Mouse (Mus musculus): Measurements from ENCODE around the gene Gal3st1. TPM values are rescaled to one million over a fixed set of nuclear protein-coding genes. Genes with fewer than 3 reads are reported as not detected.

The Gal3st1 gene
- polyA plus RNA-seq, 1 experiment from 2014 or later: 30.6 TPM

- 50% methylated on average over 2 of the region's 2 CpGs for WGBS
- no peak for ATAC-seq
- Histone ChIP-seq H3K9me3 (ENCODE audit: control insufficient read depth) (no peaks in the 10 kb centered on the region), H3K9ac (ENCODE audit: low read depth, low read length) (no peak overlapping the region), H3K27me3 (replicated peaks; ENCODE audit: control insufficient read depth, insufficient read depth, low read length) (no peaks in the 10 kb centered on the region), H3K36me3 (ENCODE audit: control insufficient read depth, insufficient read depth) (no peaks in the 10 kb centered on the region), H3K27ac (ENCODE audit: low read depth, low read length) (no peak overlapping the region), H3K4me1 (replicated peaks; ENCODE audit: control insufficient read depth, insufficient read depth, low read length) (no peaks in the 10 kb centered on the region), H3K4me2 (replicated peaks; ENCODE audit: low read depth) (no peak overlapping the region), H3K4me3 (ENCODE audit: low read depth, low read length) (no peak overlapping the region)
- TF ChIP-seq CTCF (IDR thresholded peaks at IDR 0.05; ENCODE audit: low read depth): no peak
Measured at GRCm38 (mm10) chr11:4023321-4023720, 39.9 kb downstream of the Gal3st1 start.

GRCm38 (mm10) chr11:4027066-4027465 is 43.6 kb downstream of the Gal3st1 start:
- Histone ChIP-seq H3K4me1 (replicated peaks; ENCODE audit: control insufficient read depth, insufficient read depth, low read length) (no peaks in the 10 kb centered on the region), H3K27ac (ENCODE audit: low read depth, low read length) (no peak overlapping the region), H3K4me2 (replicated peaks; ENCODE audit: low read depth) (no peak overlapping the region), H3K36me3 (ENCODE audit: control insufficient read depth, insufficient read depth) (no peaks in the 10 kb centered on the region), H3K27me3 (replicated peaks; ENCODE audit: control insufficient read depth, insufficient read depth, low read length) (no peaks in the 10 kb centered on the region), H3K9me3 (ENCODE audit: control insufficient read depth) (no peaks in the 10 kb centered on the region), H3K9ac (ENCODE audit: low read depth, low read length) (no peak overlapping the region), H3K4me3 (ENCODE audit: low read depth, low read length) (no peak overlapping the region)
- no peak for TF ChIP-seq CTCF (IDR thresholded peaks at IDR 0.05; ENCODE audit: low read depth)
- no peak for ATAC-seq
- 71% methylated on average over 8 of the region's 8 CpGs for WGBS

GRCm38 (mm10) chr11:4027561-4028334 is 44.3 kb downstream of the Gal3st1 start:
- Histone ChIP-seq H3K4me2 (replicated peaks; ENCODE audit: low read depth) (no peak overlapping the region), H3K9ac (ENCODE audit: low read depth, low read length) (no peak overlapping the region), H3K9me3 (ENCODE audit: control insufficient read depth) (no peaks in the 10 kb centered on the region), H3K4me1 (replicated peaks; ENCODE audit: control insufficient read depth, insufficient read depth, low read length) (no peaks in the 10 kb centered on the region), H3K36me3 (ENCODE audit: control insufficient read depth, insufficient read depth) (no peaks in the 10 kb centered on the region), H3K27ac (ENCODE audit: low read depth, low read length) (no peak overlapping the region), H3K4me3 (ENCODE audit: low read depth, low read length) (no peak overlapping the region), H3K27me3 (replicated peaks; ENCODE audit: control insufficient read depth, insufficient read depth, low read length) (no peaks in the 10 kb centered on the region)
- 71% methylated on average over 9 of the region's 9 CpGs for WGBS
- no peak for TF ChIP-seq CTCF (IDR thresholded peaks at IDR 0.05; ENCODE audit: low read depth)
- no peak for ATAC-seq

GRCm38 (mm10) chr11:4029343-4029742 is 45.9 kb downstream of the Gal3st1 start:
- 66% methylated on average over 4 of the region's 4 CpGs for whole genome bisulfite sequencing
- no peak overlapping the region for H3K9ac ChIP-seq (ENCODE audit: low read depth, low read length)
- no peaks in the 10 kb centered on the region for H3K27me3 ChIP-seq (replicated peaks; ENCODE audit: control insufficient read depth, insufficient read depth, low read length)
- no peaks in the 10 kb centered on the region for H3K4me1 ChIP-seq (replicated peaks; ENCODE audit: control insufficient read depth, insufficient read depth, low read length)
- H3K36me3 ChIP-seq (ENCODE audit: control insufficient read depth, insufficient read depth): no peaks in the 10 kb centered on the region
- no peaks in the 10 kb centered on the region for H3K9me3 ChIP-seq (ENCODE audit: control insufficient read depth)
- ATAC-seq: no peak
- no peak overlapping the region for H3K4me3 ChIP-seq (ENCODE audit: low read depth, low read length)
- TF ChIP-seq CTCF (IDR thresholded peaks at IDR 0.05; ENCODE audit: low read depth): no peak
- H3K27ac ChIP-seq (ENCODE audit: low read depth, low read length): no peak overlapping the region
- H3K4me2 ChIP-seq (replicated peaks; ENCODE audit: low read depth): no peak overlapping the region

- Histone ChIP-seq H3K4me1 (replicated peaks; ENCODE audit: control insufficient read depth, insufficient read depth, low read length) (no peaks in the 10 kb centered on the region), H3K4me2 (replicated peaks; ENCODE audit: low read depth) (no peak within 1 kb of the TSS), H3K4me3 (ENCODE audit: low read depth, low read length) (no peak within 1 kb of the TSS), H3K36me3 (ENCODE audit: control insufficient read depth, insufficient read depth) (no peaks in the 10 kb centered on the region), H3K9me3 (ENCODE audit: control insufficient read depth) (no peaks in the 10 kb centered on the region), H3K9ac (ENCODE audit: low read depth, low read length) (no peak within 1 kb of the TSS), H3K27me3 (replicated peaks; ENCODE audit: control insufficient read depth, insufficient read depth, low read length) (no peaks in the 10 kb centered on the region), H3K27ac (ENCODE audit: low read depth, low read length) (no peak within 1 kb of the TSS)
- no peak for ATAC-seq
- WGBS: 39% methylated on average over 16 of the region's 16 CpGs
- TF ChIP-seq CTCF (IDR thresholded peaks at IDR 0.05; ENCODE audit: low read depth): no peak
Measured at GRCm38 (mm10) chr11:4031126-4031941, 47.9 kb downstream of the Gal3st1 start, which contains the start of gene Sec14l4. Sec14l4 (plus strand) TSS chr11:4031462.

GRCm38 (mm10) chr11:4031961-4032360 is 48.5 kb downstream of the Gal3st1 start:
- H3K4me2 ChIP-seq (replicated peaks; ENCODE audit: low read depth): no peak overlapping the region

More at GRCm38 (mm10) chr11:4031961-4032360, 48.5 kb downstream of the Gal3st1 start:
- Histone ChIP-seq H3K9ac (ENCODE audit: low read depth, low read length) (no peak overlapping the region), H3K9me3 (ENCODE audit: control insufficient read depth) (no peaks in the 10 kb centered on the region), H3K36me3 (ENCODE audit: control insufficient read depth, insufficient read depth) (no peaks in the 10 kb centered on the region), H3K27ac (ENCODE audit: low read depth, low read length) (no peak overlapping the region), H3K4me3 (ENCODE audit: low read depth, low read length) (no peak overlapping the region), H3K27me3 (replicated peaks; ENCODE audit: control insufficient read depth, insufficient read depth, low read length) (no peaks in the 10 kb centered on the region), H3K4me1 (replicated peaks; ENCODE audit: control insufficient read depth, insufficient read depth, low read length) (no peaks in the 10 kb centered on the region)
- WGBS: 44% methylated on average over 12 of the region's 12 CpGs
- no peak for TF ChIP-seq CTCF (IDR thresholded peaks at IDR 0.05; ENCODE audit: low read depth)
- no peak for ATAC-seq
